Comparison of ENCODE assay signal across 7 mouse cellular contexts in the genomic region with DNA sequence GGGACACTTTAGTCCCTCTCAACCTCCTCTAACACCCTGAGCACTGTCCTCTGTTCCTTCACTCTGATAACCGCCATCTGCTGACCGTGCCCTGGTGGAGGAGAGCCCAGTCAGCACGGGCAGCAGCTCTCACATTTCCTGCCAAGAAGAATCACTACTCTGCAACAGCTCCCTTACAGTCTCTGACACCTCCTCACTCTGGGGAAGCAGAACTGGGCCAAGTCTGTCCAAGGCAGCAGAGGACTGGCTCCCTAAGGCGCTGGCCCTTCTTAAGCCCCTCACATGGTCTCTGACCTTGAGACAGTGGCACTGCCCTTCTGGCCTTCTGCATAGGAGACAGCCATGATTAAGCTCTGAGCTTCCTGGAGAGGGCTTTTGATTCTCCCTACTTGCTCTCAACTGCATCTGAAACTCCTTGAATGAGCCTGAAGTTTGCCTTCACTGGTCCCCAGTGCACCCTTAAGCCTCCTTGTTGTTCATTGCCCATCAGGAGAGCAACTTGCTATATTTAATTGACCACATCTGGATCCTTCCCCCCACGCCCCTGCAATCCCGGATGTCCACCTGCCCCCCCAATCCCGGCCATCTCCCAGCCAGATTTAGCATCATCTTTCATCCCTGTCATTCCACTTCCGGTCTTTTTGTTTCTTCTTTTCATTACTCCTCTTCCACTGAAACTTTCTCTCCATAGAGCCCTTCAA.
DNase-seq lines count a peak whose midpoint lies in the region.

No protein-coding gene starts in this region.

- peak; percentile 43 for DNase-seq in right cerebral cortex, adult 18-20 months
- DNase-seq in right cerebral cortex, postnatal 4 days = no peak
- DNase-seq in cerebellum, postnatal 36 days = peak; percentile 57 to 60
- peak; percentile 17 to 40 for DNase-seq in kidney, postnatal 4 days
- DNase-seq in right cerebral cortex, postnatal 25 days = peak; percentile 18
- no peak for DNase-seq in thymus, postnatal 0 days (ENCODE audit: low spot score)
- DNase-seq in neural tube, embryonic 10.5 days (ENCODE audit: extremely low spot score, low spot score) = no peak

Comparison
In these comparisons a context has a peak if more than half of its experiments do, and no peak if none do; other contexts are left out.
1. DNase-seq: peak in right cerebral cortex, adult 18-20 months (single experiment), cerebellum, postnatal 36 days (2 of 2), kidney, postnatal 4 days (2 of 2) and right cerebral cortex, postnatal 25 days (single experiment); none in right cerebral cortex, postnatal 4 days (single experiment), thymus, postnatal 0 days (single experiment) and neural tube, embryonic 10.5 days (single experiment).